In genomic region chr8:76346150-76346549, GRCm38 (mm10) we compare ENCODE assay signal across 16 mouse cellular contexts.
DNase-seq lines count a peak whose midpoint lies in the region; ATAC-seq lines count a peak whose summit lies in the region.
"Had no signal": no experiment of that assay in that cellular context is flagged by ENCODE, and none has a peak within 500 bp of the region (broad histone marks: within the 10 kb centered on the region; RNA-seq: fewer than 3 reads in every experiment).

No protein-coding gene starts in this region.

- H3K9me3 ChIP-seq in forebrain, embryonic 14.5 days (replicated peaks; ENCODE audit: control insufficient read depth, low read length) = no peaks in the 10 kb centered on the region
- H3K9me3 ChIP-seq in forebrain, embryonic 13.5 days (replicated peaks) = no peaks in the 10 kb centered on the region
- H3K9me3 ChIP-seq: embryonic facial prominence, embryonic 12.5 days; forebrain, embryonic 12.5 days; limb, embryonic 12.5 days had no signal

- peak; percentile 13 for DNase-seq in forebrain, embryonic 14.5 days (ENCODE audit: low spot score)
- peak; percentile 12 for DNase-seq in kidney, postnatal 14 days
- no peak for DNase-seq in kidney, postnatal 36 days
- peak; percentile 11 to 14 for DNase-seq in gastrocnemius, postnatal 36 days
- peak; percentile 28 to 36 for DNase-seq in layer of hippocampus, postnatal 10 days (ENCODE audit: low spot score in 2 of 2)
- DNase-seq in adrenal gland, adult (ENCODE audit: inconsistent age in 2 of 2, low spot score in 1 of 2) = no peak
- DNase-seq: adrenal gland, postnatal 25 days; kidney, postnatal 4 days; lung, adult 18-20 months; thymus, adult 18-20 months had no signal

- no peaks in the 10 kb centered on the region for H3K4me1 ChIP-seq in forebrain, embryonic 14.5 days (ENCODE audit: control insufficient read depth, insufficient read depth, low read length)
- no peaks in the 10 kb centered on the region for H3K4me1 ChIP-seq in forebrain, embryonic 13.5 days
- H3K4me1 ChIP-seq: embryonic facial prominence, embryonic 12.5 days; forebrain, embryonic 12.5 days; limb, embryonic 12.5 days had no signal

- intact Hi-C loops in gastrocnemius, postnatal 36 days (cut with DNase I) = no loop called here

- ATAC-seq in forebrain, embryonic 14.5 days = no peak
- no peak for ATAC-seq in forebrain, embryonic 13.5 days
- ATAC-seq in activated CD4-positive, CD25-positive, alpha-beta regulatory T cell, adult 4 months = no peak

- 80% methylated on average over 4 of the region's 4 CpGs for WGBS in forebrain, embryonic 14.5 days
- 88% methylated on average over 4 of the region's 4 CpGs for WGBS in forebrain, embryonic 13.5 days

- no peak overlapping the region for H3K4me3 ChIP-seq in forebrain, embryonic 14.5 days (ENCODE audit: low read depth, low read length)
- no peak overlapping the region for H3K4me3 ChIP-seq in forebrain, embryonic 13.5 days
- H3K4me3 ChIP-seq: embryonic facial prominence, embryonic 12.5 days; forebrain, embryonic 12.5 days; heart, adult 2 months; limb, embryonic 12.5 days had no signal

- no peak overlapping the region for H3K27ac ChIP-seq in forebrain, embryonic 14.5 days (ENCODE audit: low read depth, low read length)
- no peak overlapping the region for H3K27ac ChIP-seq in forebrain, embryonic 13.5 days
- H3K27ac ChIP-seq: embryonic facial prominence, embryonic 12.5 days; forebrain, embryonic 12.5 days; heart, adult 2 months; limb, embryonic 12.5 days had no signal

- no peak overlapping the region for H3K9ac ChIP-seq in forebrain, embryonic 14.5 days (ENCODE audit: low read length)
- H3K9ac ChIP-seq in forebrain, embryonic 13.5 days = no peak overlapping the region
- H3K9ac ChIP-seq: embryonic facial prominence, embryonic 12.5 days; forebrain, embryonic 12.5 days; limb, embryonic 12.5 days had no signal

- no peaks in the 10 kb centered on the region for H3K36me3 ChIP-seq in forebrain, embryonic 14.5 days (ENCODE audit: control insufficient read depth, insufficient read depth, low read length)
- H3K36me3 ChIP-seq in forebrain, embryonic 13.5 days (ENCODE audit: poor library complexity, severe bottlenecking) = no peaks in the 10 kb centered on the region
- H3K36me3 ChIP-seq: embryonic facial prominence, embryonic 12.5 days; forebrain, embryonic 12.5 days; limb, embryonic 12.5 days had no signal

- H3K27me3 ChIP-seq in forebrain, embryonic 14.5 days (replicated peaks; ENCODE audit: control insufficient read depth, insufficient read depth, low read length) = no peaks in the 10 kb centered on the region
- no peaks in the 10 kb centered on the region for H3K27me3 ChIP-seq in forebrain, embryonic 13.5 days
- H3K27me3 ChIP-seq: embryonic facial prominence, embryonic 12.5 days; forebrain, embryonic 12.5 days; limb, embryonic 12.5 days had no signal

- H3K4me2 ChIP-seq in forebrain, embryonic 14.5 days (ENCODE audit: low read length) = no peak overlapping the region
- H3K4me2 ChIP-seq in forebrain, embryonic 13.5 days = no peak overlapping the region
- H3K4me2 ChIP-seq: embryonic facial prominence, embryonic 12.5 days; forebrain, embryonic 12.5 days; limb, embryonic 12.5 days had no signal

Comparison
In these comparisons a context has a peak if more than half of its experiments do, and no peak if none do; other contexts are left out.
1. DNase-seq: peak in forebrain, embryonic 14.5 days (single experiment), kidney, postnatal 14 days (single experiment), gastrocnemius, postnatal 36 days (2 of 2) and layer of hippocampus, postnatal 10 days (2 of 2); none in kidney, postnatal 36 days (0 of 2) and adrenal gland, adult (0 of 2).